26 mouse cellular contexts compared by ENCODE assay signal in genomic region chr9:61695821-61696220, GRCm38 (mm10).
DNase-seq lines count a peak whose midpoint lies in the region; ATAC-seq and TF ChIP-seq lines count a peak whose summit lies in the region.
"Had no signal": no experiment of that assay in that cellular context is flagged by ENCODE, and none has a peak within 500 bp of the region (broad histone marks: within the 10 kb centered on the region; RNA-seq: fewer than 3 reads in every experiment).

No protein-coding gene starts in this region.

- no peak overlapping the region for H3K9ac ChIP-seq in intestine, postnatal 0 days (ENCODE audit: low read depth, low read length)
- H3K9ac ChIP-seq: embryonic facial prominence, embryonic 12.5 days; heart, embryonic 15.5 days; hindbrain, embryonic 12.5 days; limb, embryonic 12.5 days; liver, embryonic 15.5 days; lung, embryonic 14.5 days; midbrain, embryonic 12.5 days; neural tube, embryonic 13.5 days had no signal

- no peaks in the 10 kb centered on the region for H3K36me3 ChIP-seq in thymus, adult 2 months (ENCODE audit: control insufficient read depth, insufficient read depth, low read length)
- no peaks in the 10 kb centered on the region for H3K36me3 ChIP-seq in intestine, postnatal 0 days (ENCODE audit: control insufficient read depth, insufficient read depth)
- H3K36me3 ChIP-seq: embryonic facial prominence, embryonic 12.5 days; heart, embryonic 10.5 days; heart, embryonic 15.5 days; hindbrain, embryonic 12.5 days; limb, embryonic 12.5 days; liver, embryonic 15.5 days; midbrain, embryonic 12.5 days; neural tube, embryonic 13.5 days had no signal

- no peaks in the 10 kb centered on the region for H3K27me3 ChIP-seq in thymus, adult 2 months (ENCODE audit: control insufficient read depth, insufficient read depth, low read length)
- H3K27me3 ChIP-seq in intestine, postnatal 0 days (replicated peaks; ENCODE audit: control insufficient read depth, insufficient read depth, low read length): no peaks in the 10 kb centered on the region
- H3K27me3 ChIP-seq: embryonic facial prominence, embryonic 12.5 days had no signal

- H3K4me2 ChIP-seq in intestine, postnatal 0 days (replicated peaks; ENCODE audit: low read depth): no peak overlapping the region
- H3K4me2 ChIP-seq: embryonic facial prominence, embryonic 12.5 days; heart, embryonic 15.5 days; hindbrain, embryonic 12.5 days; limb, embryonic 12.5 days; liver, embryonic 15.5 days; lung, embryonic 14.5 days; midbrain, embryonic 12.5 days; neural tube, embryonic 13.5 days had no signal

- H3K27ac ChIP-seq in thymus, adult 2 months (ENCODE audit: control insufficient read depth, insufficient read depth, low read length): no peak overlapping the region
- no peak overlapping the region for H3K27ac ChIP-seq in intestine, postnatal 0 days (ENCODE audit: low read depth, low read length)
- H3K27ac ChIP-seq: embryonic facial prominence, embryonic 12.5 days; heart, embryonic 10.5 days; heart, embryonic 15.5 days; hindbrain, embryonic 12.5 days; hindbrain, postnatal 0 days; limb, embryonic 12.5 days; liver, embryonic 15.5 days; midbrain, embryonic 12.5 days; neural tube, embryonic 13.5 days had no signal

- intact Hi-C loops in heart, postnatal 10 days (cut with DNase I): loop anchor here (5.0 kb wide), 3 partner anchors 201 to 419 kb away; partner anchors contain the start of gene Tle3

- H3K4me1 ChIP-seq in thymus, adult 2 months (replicated peaks; ENCODE audit: control insufficient read depth, insufficient read depth, low read length): peaks cover 7% of the 10 kb centered on the region; the same call in 1 of the 2 replicates
- no peaks in the 10 kb centered on the region for H3K4me1 ChIP-seq in intestine, postnatal 0 days (replicated peaks; ENCODE audit: control insufficient read depth, insufficient read depth, low read length)

- H3K9me3 ChIP-seq in intestine, postnatal 0 days (ENCODE audit: control insufficient read depth): no peaks in the 10 kb centered on the region
- H3K9me3 ChIP-seq: embryonic facial prominence, embryonic 12.5 days; heart, embryonic 10.5 days; heart, embryonic 15.5 days; hindbrain, embryonic 12.5 days; limb, embryonic 12.5 days; liver, embryonic 15.5 days; midbrain, embryonic 12.5 days; neural tube, embryonic 13.5 days had no signal

- peak; percentile 14 for DNase-seq in gastrocnemius, postnatal 25 days
- DNase-seq in gastrocnemius, postnatal 10 days: no peak
- DNase-seq in adrenal gland, adult 8-10 months: peak; percentile 71
- peak; percentile 41 to 50 for DNase-seq in adrenal gland, postnatal 36 days
- no peak for DNase-seq in thymus, adult 2 months
- DNase-seq in heart, postnatal 10 days: no peak
- DNase-seq: cerebellum, adult 11 months; cerebellum, adult 9-10 months; heart, adult 11 months; heart, postnatal 36 days; lung, postnatal 14 days; right cerebral cortex, postnatal 4 days; thymus, postnatal 14 days had no signal

- no peak for TF ChIP-seq CTCF in thymus, adult 2 months (IDR thresholded peaks at IDR 0.05; ENCODE audit: borderline replicate concordance, control insufficient read depth, extremely low read depth, insufficient read depth, low read length, poor library complexity)
- TF ChIP-seq CTCF in intestine, postnatal 0 days (IDR thresholded peaks at IDR 0.05; ENCODE audit: low read depth): no peak

- ATAC-seq in intestine, postnatal 0 days: no peak
- ATAC-seq: forebrain, embryonic 14.5 days; hindbrain, postnatal 0 days had no signal

- TF ChIP-seq POLR2A in thymus, adult 2 months (IDR thresholded peaks at IDR 0.05; ENCODE audit: control insufficient read depth, extremely low read depth, insufficient read depth, low read length, poor library complexity): no peak

- WGBS in thymus, adult 2 months: 97% methylated on average over 2 of the region's 2 CpGs
- 80% methylated on average over 2 of the region's 2 CpGs for WGBS in intestine, postnatal 0 days

- no peak overlapping the region for H3K4me3 ChIP-seq in thymus, adult 2 months (ENCODE audit: control insufficient read depth, insufficient read depth, low read length)
- no peak overlapping the region for H3K4me3 ChIP-seq in intestine, postnatal 0 days (ENCODE audit: low read depth, low read length)
- H3K4me3 ChIP-seq: embryonic facial prominence, embryonic 12.5 days; heart, embryonic 10.5 days; heart, embryonic 15.5 days; hindbrain, embryonic 12.5 days; limb, embryonic 12.5 days; liver, embryonic 15.5 days; megakaryocyte, embryonic 14.5 days; midbrain, embryonic 12.5 days; neural tube, embryonic 13.5 days had no signal

Comparison
In these comparisons a context has a peak if more than half of its experiments do, and no peak if none do; other contexts are left out.
1. DNase-seq: peak in gastrocnemius, postnatal 25 days (single experiment), adrenal gland, adult 8-10 months (single experiment) and adrenal gland, postnatal 36 days (2 of 2); none in gastrocnemius, postnatal 10 days (single experiment), thymus, adult 2 months (single experiment) and heart, postnatal 10 days (0 of 2).